Mouse (Mus musculus): ENCODE data around the gene Cep152.

Gene Cep152

GRCm38 (mm10) chr2:125624837-125625351, at the start of gene Cep152:
Cep152 (minus strand) TSS chr2:125625113.
- DNase-seq, result peak; percentile 92

GRCm38 (mm10) chr2:125672957-125673631, 48.2 kb upstream of the Cep152 start, which contains the start of gene Eid1:
Eid1 (plus strand) TSS chr2:125673095.
- peak; percentile 92 for DNase-seq

- DNase-seq, result no peak
These were observed 47.6 kb upstream of the Cep152 start for GRCm38 (mm10) chr2:125672568-125672956.

GRCm38 (mm10) chr2:125670846-125671245, 45.9 kb upstream of the Cep152 start:
- DNase-seq, result no peak

- DNase-seq, result no peak
These were observed 42.8 kb upstream of the Cep152 start for GRCm38 (mm10) chr2:125667721-125668120.

GRCm38 (mm10) chr2:125667184-125667583, 42.3 kb upstream of the Cep152 start:
- DNase-seq, result no peak

DNA sequence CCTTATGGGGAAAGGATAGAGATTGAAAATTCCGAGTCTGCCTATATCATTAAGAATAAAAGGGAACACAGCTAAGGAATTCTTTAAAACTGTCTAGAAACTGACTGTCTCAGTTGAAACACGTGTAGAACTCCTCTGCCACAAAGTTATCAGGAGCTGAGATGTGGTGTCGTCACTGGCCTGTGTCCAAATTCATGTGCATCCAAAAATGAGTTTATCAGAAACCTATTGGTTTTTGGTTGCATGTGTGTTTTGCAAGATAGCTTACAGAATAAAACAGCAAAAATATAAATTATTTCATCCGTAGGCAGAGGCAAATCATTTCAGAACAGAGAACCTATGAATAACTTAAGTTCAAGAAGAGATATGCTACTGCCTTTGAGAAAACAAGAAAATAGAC, 41.8 kb upstream of the Cep152 start:
- DNase-seq, result no peak

GRCm38 (mm10) chr2:125665909-125666308, 41.0 kb upstream of the Cep152 start:
- no peak for DNase-seq

GRCm38 (mm10) chr2:125665213-125665612, 40.3 kb upstream of the Cep152 start:
- no peak for DNase-seq

- no peak for DNase-seq
These were observed 37.6 kb upstream of the Cep152 start for GRCm38 (mm10) chr2:125662517-125662916.

DNA sequence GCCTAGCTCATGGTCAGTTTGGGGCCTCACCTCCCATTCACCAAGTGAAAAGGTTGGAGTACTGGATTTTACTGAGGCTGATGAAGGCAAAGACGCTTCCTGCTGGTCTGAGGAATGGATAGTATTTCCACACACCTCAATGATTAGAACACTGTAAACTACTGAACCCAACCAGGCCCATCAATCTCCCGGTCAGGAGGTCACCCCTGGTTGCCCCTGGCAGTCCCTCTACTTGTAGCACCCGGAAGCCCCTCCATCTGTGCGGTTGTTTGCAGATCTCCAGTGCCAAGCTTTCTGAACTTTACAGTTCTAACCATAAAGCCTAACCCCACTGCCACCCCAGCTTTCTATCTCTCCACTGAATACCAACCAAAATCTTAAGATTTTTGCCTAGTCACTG, 36.2 kb upstream of the Cep152 start:
- DNase-seq, result no peak

- DNase-seq, result peak; percentile 18
These were observed 35.7 kb upstream of the Cep152 start for GRCm38 (mm10) chr2:125660537-125661130.

DNA sequence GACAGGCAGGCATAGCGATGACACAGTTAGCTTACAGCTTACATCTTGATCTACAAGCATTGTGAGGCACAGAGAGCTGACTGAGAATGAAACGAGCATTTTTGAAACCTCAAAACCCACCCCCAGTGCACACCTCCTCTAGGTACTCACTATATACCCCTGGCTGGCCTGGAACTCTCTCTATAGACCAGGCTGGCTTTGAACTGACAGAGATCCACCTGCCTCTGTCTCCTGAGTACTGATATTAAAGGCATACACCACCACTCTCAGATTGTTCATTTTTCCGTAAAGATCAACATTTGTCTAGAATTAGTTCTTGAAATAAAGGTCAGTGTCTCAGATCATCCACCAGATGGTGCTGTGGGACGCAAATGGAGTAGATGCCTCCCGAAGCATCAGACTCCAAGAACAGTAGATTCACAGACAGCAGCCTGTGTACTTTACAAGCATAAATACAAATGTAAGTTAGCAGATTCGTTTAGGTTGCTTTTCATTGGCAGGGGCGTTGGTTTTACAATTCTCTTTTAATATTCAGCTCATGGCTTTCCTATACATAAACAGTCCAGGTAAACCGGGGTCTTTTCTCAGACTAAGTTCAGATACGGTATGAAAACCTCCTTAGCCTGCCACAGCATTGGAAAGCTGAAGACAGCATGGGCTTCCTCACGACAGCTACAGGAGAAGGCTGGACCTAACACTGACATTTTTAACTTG, 35.1 kb upstream of the Cep152 start:
- peak; percentile 66 for DNase-seq

DNA sequence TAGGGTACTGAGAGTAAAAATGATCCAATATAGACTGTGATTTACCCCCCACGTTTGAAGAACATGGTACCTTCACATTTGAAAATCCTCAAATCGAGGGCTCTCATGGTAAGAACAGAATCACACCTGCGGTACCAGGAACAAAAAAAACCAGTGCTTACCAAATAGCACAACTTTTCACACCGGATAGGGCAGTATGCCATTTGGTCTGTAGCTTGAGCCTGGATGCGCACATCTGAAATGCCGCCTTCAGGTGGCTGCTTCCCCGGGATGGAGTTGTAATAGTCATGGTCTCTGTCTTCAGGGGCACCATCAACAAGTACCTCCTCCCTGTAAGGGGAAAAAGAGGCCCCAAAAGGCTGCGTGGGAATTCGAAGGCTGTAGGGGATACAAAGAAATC, 30.5 kb upstream of the Cep152 start:
- no peak for DNase-seq

DNA sequence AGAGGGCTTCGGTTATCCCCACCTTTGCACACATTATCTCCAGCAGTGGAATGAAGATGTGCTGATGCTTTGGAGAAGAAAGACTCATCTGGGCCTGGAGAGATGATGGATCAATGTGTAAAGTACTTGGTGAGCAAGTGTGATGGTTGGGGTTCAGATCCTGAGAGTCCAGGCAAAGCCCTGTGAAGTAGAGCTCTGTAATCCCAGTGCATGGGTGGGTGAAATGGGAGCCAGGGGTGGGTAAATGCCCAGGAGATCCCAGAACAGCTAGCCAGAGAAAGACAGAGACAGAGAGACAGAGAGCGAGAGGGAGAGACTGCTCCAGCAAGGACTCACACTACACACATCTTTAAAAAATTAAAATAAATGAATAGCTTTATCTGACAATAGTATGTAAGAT, 28.4 kb upstream of the Cep152 start:
- DNase-seq, result no peak

DNA sequence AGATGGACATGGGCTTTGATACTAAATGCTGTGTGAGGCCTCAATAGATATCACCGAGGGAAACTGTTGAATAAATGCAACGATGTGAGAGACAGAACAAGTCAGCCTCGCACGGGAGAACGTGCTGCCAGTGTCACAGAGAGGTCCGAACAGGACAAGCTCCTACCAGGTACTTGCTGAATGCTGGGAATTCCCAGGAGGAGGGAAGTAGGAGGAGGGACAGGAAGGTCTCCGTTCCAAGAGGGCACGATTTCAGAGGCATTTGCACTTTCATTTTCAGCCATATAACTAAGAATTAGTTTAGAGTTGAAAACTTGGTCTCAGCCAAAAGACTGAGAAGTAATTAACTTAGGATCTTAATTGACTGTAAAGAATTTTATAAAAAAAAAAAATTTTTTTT, 26.6 kb upstream of the Cep152 start:
- no peak for DNase-seq

DNA sequence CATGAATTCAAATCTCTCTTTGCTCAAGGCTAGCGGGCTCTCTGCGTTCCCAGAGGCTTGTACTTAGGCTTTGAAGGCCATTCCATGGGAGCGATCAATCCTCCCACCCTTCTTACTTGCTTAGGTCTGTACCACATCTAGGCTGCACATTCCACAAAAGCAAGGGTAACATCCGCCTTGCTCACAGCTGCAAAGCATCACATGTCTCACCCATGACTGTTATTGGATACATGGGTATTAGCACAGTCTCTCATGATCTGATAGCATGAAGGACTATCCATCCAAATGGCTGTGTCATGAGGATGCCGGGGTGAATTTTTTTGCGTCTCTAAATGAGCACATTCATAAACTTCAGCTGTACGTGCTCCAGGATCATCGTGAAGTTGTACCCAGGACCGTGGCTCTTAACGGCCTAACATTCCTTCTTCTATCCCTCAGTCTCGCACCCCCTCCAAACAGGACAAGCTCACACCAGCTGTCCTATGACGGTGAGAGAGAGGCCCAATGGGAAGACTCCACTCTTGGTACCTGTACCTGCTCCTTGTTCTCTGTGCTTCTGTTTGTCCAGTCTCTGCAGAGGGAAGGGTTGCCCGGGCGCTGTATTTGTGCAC, 25.9 kb upstream of the Cep152 start:
- no peak for DNase-seq

DNA sequence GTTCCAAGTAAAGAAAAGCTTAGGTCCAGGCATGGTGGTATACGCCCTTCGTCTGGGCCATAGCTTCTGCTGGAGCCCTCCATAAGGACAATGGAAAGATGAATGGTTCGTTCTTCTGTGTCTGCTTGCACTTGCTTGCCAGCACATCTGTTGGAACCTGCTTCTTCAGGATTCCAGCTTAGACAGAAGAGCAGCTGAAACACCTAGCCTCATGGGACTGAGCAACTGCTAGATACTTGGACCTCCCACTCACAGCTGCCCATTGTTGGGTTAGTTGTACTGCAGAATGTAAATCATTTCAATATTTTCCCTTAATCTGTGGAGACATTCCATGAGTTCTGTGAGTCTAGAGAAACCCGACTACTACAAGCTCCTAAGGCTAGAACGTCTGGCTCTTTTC, 25.1 kb upstream of the Cep152 start:
- no peak for DNase-seq

GRCm38 (mm10) chr2:125644912-125645311, 20.0 kb upstream of the Cep152 start:
- no peak for DNase-seq

DNA sequence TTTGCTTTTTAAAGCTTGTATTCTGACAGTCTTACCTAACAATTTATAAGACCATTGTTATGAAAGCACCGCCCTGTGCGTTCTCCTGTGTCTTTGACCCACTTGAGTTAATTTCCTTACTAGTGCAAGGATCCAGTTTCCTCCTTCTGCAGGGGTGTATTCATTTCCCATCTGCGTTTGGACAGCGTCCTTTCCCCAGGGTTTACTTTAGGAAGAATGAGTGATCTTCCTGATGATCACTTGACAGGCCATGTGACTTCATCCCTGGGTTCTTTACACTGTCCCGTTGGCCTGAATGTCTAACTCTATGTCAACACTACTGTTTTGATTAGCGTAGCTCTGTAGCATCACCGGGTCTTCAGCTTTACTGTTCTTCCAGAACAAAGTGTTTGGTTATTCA, 12.4 kb upstream of the Cep152 start:
- DNase-seq, result no peak

DNA sequence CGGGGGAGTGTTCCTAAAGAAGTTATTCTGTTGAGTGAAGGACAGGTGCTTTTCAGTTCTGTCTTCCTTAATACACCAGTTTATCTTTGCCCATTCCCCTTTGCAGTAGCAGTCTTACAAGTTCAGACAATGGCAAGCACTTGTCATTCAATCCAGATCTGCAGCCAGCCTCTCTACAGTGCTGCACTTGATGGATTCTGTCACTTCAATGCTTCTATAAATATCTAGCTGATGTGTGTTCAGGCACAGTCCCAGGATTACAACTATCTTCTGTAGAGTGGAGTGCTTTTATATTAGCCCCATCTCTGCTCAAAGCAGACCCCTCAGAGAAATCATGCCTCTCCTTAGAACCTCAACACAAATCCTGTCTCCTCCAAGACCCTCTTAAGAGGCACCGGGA, 5.1 kb upstream of the Cep152 start:
- no peak for DNase-seq

DNA sequence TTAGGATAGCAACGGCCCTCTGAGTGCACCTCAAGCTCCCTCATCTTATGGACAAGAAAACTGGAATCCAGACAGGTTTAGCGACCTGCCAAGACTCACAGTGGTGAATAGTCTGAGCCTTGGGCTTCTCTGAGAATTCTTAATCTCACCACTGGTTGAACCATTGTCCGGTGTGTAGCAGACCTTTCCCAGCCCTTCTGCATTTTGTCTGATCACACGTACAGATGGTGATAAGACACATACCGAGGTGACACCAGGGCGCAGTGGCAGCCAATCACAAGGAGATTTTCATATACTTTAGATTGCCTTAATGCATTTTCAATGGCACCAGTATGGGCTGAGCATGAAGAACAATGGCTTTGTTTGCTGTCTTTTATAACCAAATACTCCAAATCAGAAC, 3.6 kb upstream of the Cep152 start:
- DNase-seq, result no peak

- DNase-seq, result no peak
These were observed 1.6 kb upstream of the Cep152 start for GRCm38 (mm10) chr2:125626536-125626935.

All from right cerebral cortex, postnatal 4 days (tissue).